Mouse (Mus musculus): Measurements from ENCODE around the gene Fyttd1. TPM values are rescaled to one million over a fixed set of nuclear protein-coding genes. Genes with fewer than 3 reads are reported as not detected.
"Not testable (repeated sequence)": the region's sequence is repeated elsewhere in the genome, so short reads cannot be mapped to it uniquely, and the experiment has no call there.

Fyttd1 gene
- total RNA-seq, 1 experiment from 2014 or later, result 78.8 TPM

DNA sequence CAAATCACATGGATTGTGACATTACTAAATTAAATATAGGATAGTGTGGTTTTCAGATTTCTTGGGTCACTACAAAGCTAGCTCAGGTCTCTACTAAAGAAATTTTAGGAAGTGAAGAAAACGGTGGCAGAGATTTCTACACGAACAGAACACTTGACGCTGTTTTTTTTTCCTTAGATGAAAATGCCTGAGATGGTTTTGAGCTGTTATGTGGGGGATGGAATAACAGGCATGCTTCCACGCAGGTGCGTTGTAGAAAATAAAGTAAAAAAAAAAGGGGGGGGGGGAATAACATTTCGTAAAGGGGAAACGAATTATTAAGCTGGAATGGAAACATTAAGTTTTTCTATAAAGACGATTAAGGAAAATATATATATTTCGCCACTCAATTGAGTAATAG is 469 bp upstream of the Fyttd1 start:
- no peak for ATAC-seq (replicated peaks; ENCODE audit: insufficient number of reproducible peaks, low FRiP score, low TSS enrichment, poor library complexity, severe bottlenecking)

DNA sequence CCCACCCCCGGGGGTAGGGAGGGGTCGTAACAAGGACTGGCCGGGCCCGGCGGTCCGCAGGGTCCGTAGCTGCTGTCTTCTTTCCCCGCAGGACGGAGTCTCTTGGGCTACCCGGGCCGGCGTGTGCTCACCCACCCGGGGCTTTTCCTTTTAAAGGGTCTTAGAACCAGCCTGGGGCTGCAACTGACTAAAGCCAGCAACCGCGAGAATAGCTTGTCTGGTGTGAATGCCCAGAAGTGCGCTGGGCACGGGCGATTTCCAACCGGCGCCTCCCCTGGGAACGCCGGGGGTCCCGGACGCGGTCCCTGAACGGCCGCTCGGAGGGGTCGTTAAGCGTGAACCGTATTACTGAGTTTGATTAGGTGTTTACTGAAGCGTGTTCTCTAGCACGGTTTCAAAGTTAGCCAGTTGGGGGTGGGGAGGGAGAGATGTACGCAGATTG is 878 bp downstream of the Fyttd1 start:
- no peak for ATAC-seq (replicated peaks; ENCODE audit: insufficient number of reproducible peaks, low FRiP score, low TSS enrichment, poor library complexity, severe bottlenecking)

DNA sequence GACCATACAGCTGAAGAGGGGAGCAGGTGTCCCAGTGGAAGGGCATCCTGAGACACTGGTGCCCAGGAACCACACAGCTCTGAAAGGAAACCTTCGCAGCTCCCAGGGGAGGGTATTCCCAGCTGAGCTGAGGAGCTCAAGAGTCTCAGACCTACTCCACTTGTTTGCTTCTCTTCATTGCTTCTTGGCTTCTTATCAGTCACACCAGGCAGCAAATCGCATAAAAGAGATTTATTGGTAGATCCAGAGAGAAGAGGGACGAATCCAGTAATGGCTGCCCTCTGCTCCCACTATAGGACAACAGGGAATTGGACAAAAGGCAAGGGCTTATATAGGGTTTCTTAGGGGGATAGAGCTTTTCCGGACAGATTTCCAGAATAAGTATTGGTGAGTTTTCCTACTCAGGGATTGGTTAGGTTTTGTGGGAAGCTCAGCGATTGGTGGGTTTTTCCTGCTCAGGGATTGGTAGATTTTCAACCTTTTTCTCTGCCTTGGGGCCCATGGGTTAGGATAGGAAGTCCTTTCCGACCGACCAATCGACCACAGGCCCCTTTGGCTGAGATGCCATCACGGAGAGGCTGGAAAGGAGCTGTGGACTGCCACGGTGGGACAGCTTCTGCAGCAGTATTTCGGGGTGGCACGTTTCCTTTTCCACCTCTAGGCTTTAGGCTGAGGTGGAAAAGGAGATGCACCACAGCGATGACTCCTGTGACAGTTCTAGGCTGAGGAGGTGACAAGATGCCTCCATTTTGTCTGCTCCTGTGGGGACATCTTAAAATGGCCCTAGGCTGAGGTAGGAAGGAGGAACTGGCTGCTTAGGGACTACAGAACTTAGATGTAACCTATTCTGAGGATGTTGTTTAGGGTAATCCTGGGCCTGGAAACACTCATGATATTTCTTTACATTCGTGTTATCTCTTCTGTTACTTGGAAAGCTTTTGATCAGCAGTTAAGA is 1.9 kb downstream of the Fyttd1 start:
- ATAC-seq (replicated peaks; ENCODE audit: insufficient number of reproducible peaks, low FRiP score, low TSS enrichment, poor library complexity, severe bottlenecking), result no peak

DNA sequence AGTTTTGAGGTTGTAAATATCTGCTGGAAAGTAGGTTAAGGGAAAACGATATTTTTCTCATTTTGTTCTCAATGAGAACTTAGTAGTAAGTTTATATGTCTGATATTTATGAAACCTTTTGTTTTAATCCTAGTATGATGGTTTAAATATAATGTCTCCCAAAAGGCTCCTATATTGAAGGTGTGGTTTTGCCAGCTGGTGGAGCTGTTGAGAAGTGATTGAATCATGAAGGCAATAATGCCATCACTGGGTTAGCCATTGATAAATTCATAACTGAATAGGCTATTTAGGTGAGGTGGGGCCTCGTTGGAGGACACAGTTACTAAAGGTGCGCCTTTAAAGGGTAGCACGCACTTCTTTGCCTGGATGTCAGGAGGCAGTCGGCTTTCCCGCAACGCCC is 4.2 kb downstream of the Fyttd1 start:
- no peak for ATAC-seq (replicated peaks; ENCODE audit: insufficient number of reproducible peaks, low FRiP score, low TSS enrichment, poor library complexity, severe bottlenecking)

DNA sequence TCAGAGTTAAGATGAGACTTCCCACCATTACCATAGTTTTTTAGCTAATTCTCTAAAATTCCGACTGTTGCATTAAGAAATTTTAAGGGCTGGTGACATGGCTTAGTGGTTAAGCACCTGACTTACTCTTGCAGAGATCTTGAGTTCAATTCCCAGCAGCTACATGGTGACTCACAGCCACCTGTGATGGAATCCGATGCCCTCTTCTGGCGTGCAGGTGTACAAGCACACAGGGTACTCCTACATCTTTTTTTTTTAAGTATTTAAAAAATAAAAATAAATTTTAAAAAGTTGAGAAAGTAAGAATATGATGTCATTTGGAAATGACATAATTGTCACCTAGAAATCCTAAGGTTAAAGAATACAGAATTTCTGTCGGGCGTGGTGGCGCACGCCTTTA is 10.7 kb downstream of the Fyttd1 start:
- no peak for ATAC-seq (replicated peaks; ENCODE audit: insufficient number of reproducible peaks, low FRiP score, low TSS enrichment, poor library complexity, severe bottlenecking)

DNA sequence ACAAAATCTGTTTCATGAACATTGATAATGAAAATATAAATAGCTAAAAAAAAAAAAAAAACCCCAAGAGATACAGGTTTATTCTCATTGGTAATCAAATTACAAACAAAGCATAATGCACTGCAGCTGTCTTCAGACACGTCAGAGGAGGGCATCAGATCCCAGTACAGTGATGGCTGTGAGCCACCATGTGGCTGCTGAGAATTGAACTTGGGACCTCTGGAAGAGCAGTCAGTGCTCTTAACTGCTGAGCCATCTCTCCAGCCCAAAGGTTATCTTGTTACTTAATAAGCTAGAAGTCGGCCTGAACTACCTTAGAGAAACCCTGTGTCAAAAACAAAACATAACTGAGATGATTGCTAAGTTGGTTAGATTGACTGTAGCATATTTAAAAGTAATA is 12.6 kb downstream of the Fyttd1 start:
- no peak for ATAC-seq (replicated peaks; ENCODE audit: insufficient number of reproducible peaks, low FRiP score, low TSS enrichment, poor library complexity, severe bottlenecking)

DNA sequence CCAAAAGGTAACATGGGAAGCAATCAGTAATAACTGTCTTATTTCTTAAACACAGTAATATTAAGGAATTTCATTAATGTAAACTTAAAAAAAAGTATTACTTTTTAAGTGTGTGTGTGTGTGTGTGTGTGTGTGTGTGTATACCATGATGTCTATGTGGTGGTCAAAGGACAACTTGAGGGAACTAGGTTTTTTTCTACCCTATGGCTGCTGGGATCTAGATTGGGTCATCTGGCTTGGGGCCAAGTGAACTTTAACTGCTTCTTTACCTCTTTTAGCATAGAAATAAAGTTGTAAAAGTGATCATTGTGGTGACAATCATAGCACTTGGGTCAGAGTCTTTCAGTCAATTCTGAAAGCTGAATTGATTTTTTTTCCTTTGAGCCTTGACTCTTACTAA is 18.8 kb downstream of the Fyttd1 start:
- no peak for ATAC-seq (replicated peaks; ENCODE audit: insufficient number of reproducible peaks, low FRiP score, low TSS enrichment, poor library complexity, severe bottlenecking)

DNA sequence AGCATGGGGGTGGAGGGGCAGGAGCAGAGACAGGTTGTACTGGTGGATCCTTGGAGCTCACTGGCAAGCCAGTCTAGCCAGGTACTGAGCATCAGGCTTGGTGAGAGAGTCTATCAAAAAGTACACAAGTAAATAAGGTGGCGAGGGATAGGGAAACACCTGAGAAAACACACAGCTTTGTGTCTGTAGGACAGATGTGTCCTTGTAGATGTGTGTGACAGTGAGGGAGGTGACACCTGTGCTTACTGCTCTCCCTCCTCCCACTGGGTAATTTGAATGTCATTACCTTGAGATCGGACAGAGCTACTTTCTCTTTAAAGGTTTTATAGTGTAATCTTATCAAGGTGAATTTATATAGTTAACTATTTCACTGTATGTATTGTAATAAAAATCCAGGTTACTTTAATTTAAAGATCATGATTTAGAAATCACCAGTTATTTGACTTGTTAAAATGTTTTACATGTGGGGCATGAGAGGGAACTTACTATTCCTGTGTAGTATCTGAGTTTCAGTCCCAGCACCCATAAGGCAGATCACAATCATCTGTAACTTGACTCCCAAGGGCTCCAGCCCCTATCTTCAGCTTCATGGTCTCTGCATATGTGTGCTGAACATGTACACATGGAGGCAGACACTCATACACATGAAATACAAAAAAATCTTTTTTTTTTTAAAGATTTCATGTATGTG is 24.2 kb downstream of the Fyttd1 start:
- no peak for ATAC-seq (replicated peaks; ENCODE audit: insufficient number of reproducible peaks, low FRiP score, low TSS enrichment, poor library complexity, severe bottlenecking)

DNA sequence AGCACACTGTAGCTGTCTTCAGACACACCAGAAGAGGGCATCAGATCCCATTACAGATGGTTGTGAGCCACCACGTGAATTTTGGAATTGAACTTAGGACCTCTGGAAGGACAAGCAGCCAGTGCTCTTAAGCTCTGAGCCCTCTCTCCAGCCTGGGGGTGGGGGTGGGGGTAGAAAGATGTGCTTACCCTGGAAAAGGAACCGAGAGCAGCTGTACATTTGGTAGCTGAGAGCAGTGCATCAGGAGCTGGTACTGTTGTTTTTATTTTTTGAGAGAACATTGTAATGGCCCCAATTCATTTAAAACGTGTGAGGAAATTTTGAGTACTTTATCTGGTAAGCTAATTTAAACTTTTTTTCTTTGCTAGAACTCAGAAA is 24.7 kb downstream of the Fyttd1 start:
- ATAC-seq (replicated peaks; ENCODE audit: insufficient number of reproducible peaks, low FRiP score, low TSS enrichment, poor library complexity, severe bottlenecking), result no peak

DNA sequence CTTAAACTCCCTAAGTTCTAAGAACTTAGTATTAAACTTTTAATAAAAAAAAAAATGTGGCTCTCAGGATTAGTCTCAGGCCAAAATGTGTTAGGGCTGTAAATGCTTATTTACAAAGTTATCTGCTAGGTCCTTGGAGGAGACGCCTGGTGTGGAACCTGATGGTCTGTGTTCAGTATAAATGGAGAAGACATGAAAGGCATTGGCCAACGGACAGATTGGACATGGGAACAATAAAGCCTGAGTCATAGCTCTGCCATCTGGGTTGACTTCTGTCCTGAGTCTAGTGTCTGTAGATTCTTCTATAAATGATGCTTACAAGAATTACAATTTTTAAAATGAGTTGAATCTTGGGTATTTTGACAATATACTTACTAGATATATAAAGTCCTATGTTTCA is 28.9 kb downstream of the Fyttd1 start:
- ATAC-seq (replicated peaks; ENCODE audit: insufficient number of reproducible peaks, low FRiP score, low TSS enrichment, poor library complexity, severe bottlenecking), result no peak

DNA sequence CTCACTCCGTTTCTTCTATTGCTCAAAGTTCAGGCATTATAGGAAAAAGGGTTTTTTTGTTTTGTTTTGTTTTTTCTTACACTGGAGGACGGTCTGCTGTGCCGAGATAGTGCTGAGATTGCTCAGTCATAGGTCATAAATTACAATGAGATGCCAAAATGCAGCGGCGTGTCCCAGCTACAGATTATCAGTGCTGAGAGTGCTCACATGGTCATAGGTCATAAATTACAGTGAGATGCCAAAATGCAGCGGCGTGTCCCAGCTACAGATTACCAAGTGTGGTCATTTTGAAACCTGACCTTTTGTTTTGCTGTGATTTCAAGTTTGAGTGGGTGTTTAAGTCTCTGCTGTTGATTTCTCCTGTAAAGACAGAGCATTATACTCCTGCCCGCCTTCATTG is 29.4 kb downstream of the Fyttd1 start:
- no peak for ATAC-seq (replicated peaks; ENCODE audit: insufficient number of reproducible peaks, low FRiP score, low TSS enrichment, poor library complexity, severe bottlenecking)

DNA sequence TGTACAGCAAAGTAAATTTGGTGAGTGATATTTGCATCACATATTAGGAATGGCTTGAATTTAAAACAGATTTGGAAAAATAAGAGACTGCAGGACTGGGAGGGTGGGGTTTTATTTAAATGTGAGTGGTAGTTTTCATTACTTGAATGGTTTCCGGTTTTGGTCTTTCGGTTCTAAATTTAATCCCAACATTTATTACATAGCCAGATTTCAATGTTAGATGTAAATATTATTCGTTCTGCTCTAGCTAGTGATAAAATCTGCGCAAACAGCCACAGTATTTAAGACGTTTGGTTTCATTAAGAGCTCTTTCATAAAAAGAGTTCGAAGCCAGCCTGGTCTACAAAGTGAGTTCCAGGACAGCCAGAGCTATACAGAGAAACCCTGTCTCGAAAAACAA is 35.9 kb downstream of the Fyttd1 start:
- ATAC-seq (replicated peaks; ENCODE audit: insufficient number of reproducible peaks, low FRiP score, low TSS enrichment, poor library complexity, severe bottlenecking), result no peak

DNA sequence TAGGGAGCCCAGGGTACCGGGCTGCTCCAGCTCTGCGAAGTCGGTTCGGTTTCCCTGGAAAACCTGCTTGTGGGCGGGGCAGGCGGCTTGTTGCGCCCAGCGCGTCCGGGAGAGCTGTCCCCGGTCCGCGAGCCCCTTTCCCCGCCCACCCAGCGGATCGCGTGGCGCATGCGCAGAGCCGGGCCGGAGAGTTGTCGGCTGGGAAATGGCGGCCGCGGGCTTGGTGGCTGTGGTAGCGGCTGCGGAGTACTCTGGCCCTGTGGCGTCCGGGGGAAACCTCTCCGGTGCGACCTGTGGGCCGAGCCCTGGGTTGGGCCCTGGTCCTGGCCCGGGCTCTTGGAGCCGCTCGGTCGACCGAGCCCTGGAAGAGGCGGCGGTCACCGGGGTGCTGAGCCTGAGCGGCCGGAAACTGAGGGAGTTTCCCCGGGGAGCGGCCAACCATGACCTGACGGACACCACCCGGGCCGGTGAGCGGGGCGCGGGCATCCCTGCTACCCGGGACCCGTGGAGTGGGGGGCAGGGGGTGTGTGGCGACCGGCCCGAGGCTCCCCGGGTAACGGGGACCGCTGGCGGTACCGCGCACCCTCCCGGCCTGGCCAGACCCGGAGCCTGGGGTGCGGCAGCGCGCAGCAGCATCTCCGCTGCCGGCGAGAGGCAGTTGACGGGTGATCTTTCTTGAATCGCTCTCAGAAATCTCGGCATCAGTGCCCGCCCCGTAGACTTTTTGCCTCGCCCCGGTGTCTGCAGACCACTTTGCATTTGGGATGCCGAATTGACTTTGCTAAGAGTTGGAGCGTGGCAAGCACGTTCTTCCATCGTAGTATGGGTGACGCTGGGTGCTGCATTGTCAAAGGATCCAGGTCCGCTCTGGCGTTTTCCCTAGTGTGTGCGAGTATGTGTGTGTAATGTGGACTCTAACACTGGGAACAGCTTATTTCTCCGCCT is 36.9 kb downstream of the Fyttd1 start, which contains the start of gene Lrch3:
Lrch3 (plus strand) TSS at position 164 of the 945 bp plus-strand sequence.
- ATAC-seq (replicated peaks; ENCODE audit: insufficient number of reproducible peaks, low FRiP score, low TSS enrichment, poor library complexity, severe bottlenecking), result peak; percentile 82

DNA sequence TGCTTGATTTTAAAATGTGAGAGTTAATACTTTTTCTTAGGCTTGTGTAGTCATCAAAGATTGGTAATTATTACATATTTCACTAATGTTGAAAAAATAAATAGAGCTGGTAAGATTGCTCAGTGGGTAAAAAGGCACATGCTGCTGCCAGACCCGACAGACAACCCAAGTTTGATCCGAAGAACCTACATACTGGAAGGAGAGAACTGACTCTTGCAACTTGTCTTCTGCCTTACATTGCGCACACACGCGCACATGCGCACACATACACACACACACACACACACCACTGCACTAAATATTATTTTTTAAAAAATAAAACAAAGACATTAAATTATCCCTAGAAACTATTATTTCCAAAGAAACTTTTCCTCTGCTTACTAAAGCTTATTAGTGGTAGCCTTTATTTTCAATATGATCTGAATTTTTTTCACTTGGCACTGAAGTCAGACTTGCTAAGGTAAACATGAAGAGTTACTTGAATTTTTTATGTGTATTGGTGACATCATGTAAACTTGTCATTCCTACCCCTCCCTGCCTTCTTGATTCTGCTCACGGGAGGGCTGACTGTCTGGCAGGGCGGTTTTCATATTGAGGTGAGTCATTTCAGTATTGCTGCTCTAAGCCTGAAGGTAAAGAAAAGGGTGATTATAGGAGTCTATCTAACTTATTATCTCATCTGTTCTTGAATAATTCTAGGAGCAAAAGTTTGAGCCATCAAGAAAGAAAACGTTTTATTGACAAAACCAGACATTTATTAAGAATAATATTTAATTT is 38.2 kb downstream of the Fyttd1 start:
- no peak for ATAC-seq (replicated peaks; ENCODE audit: insufficient number of reproducible peaks, low FRiP score, low TSS enrichment, poor library complexity, severe bottlenecking)

DNA sequence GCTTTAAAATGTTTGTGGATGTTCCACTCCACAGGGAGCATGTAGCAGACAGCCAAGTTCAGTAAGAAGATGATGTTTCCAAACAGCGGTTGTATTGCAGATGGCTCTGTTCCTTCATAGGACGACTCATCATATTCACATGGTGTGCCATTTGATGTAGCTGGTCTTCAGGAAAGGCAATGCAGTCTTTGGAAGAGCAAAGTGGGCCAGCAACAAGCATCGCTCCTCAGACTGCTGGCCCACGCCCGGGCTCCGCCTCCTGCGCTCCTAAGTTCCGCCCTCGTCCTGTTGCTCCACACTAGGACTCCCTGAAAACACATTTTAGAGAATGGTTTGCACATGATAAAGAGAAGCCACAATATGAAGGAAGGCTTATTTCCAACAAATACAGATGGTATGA is 49.3 kb downstream of the Fyttd1 start:
- ATAC-seq (replicated peaks; ENCODE audit: insufficient number of reproducible peaks, low FRiP score, low TSS enrichment, poor library complexity, severe bottlenecking), result not testable (repeated sequence)

DNA sequence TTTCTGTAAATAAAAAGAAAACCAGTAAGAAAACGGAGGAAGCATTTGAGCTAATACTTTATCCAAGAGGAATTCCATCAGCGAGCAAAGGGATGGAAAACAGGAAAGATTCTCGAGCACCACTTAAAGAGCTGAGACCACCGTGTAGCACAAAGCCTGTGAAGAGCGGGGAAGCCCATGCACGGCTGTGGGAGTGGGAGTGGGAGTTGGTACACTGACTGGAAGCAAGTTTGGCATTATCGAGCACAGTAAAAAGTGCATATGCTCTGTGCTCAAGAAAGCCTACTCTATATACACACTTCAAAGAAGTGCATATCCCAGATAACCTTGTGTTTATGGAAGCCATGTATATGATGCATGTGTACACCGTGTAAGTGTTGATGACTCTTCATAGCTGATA is 49.7 kb downstream of the Fyttd1 start:
- ATAC-seq (replicated peaks; ENCODE audit: insufficient number of reproducible peaks, low FRiP score, low TSS enrichment, poor library complexity, severe bottlenecking), result no peak

DNA sequence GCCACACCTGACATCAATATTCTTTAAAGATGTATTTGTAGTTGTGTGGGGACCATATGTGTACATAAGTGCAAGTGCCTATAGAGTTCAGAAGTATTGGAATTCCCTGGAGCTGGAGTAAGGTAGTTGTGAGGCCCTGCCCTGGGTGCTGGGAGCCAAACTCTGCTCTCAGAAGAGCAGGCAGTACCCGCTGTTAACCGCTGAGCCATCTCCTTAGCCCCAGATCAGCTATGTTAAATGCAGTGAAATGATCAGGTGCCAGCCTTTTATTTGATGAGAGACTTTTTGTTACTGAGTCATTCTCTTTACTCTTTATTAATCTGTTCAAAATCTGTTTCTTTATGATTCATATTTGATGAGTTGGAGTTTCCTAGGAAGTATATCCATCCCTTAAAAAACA is 52.6 kb downstream of the Fyttd1 start:
- no peak for ATAC-seq (replicated peaks; ENCODE audit: insufficient number of reproducible peaks, low FRiP score, low TSS enrichment, poor library complexity, severe bottlenecking)

DNA sequence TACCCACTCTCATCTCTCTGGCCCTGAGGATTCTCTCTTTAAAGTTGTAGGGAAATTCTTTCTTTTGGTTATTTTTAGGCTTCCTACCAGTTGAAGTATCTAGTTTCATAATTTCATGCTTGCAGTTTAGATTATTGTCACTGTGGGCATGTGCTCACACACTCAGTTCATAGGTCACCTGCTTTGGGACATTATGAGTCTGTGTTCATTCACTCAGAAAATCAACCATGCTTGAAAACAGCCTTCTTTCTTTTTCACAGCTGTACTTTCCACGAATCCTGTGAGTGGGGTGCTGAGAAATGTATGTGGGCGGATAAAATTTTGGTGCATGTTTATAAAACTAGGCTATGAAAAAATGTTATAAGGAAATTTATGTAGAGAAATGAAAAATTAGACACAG is 57.2 kb downstream of the Fyttd1 start:
- no peak for ATAC-seq (replicated peaks; ENCODE audit: insufficient number of reproducible peaks, low FRiP score, low TSS enrichment, poor library complexity, severe bottlenecking)

Data from monocyte, adult 5-6 weeks (primary cell).